Mouse (Mus musculus): ENCODE results near the gene Stk40. TPM values are rescaled to one million over a fixed set of nuclear protein-coding genes. Genes with fewer than 3 reads are reported as not detected.

Stk40 gene
- polyA plus RNA-seq, 1 experiment from 2014 or later: 29.5 TPM

DNA sequence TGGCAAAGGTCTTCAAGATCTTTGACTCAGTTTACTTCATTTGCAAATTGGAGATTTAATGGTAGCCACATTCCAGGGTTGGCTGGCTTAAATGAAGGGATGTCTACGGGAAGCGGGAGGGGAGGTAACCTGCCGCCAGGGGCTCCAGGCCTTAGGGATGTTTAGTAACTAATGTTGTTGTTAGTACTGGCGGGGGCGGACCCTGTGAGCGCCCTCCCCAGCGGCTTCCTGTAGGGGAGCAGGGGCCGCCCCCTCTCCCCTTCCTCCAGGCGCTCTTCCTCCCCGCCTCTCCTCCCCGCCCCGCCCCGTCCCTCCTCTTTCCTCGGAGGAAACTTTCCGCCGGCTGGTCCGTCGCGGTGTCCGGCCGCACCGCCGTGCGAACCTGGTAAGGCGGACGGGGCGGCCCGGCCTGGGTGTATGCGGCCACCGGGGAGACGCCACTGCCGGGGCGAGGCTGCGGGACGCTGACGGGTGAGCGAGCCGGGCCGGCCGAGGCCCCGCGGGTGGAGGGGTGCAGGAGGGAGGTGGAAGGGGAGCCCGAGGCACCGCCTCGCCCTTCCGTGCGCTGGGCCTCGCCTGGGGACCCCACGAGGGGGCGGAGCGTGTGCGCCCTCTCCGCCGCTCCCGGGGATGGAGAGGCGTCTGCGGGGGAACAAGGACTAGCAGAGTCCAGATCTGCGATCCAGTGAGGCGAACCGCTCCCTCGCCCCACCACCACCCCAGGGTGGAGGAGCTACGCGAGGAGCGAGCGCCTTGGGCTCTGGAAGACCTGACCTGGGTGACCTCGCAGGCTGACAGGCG lies 44.6 kb downstream of the Stk40 start:
- peak; percentile 37; the same call in 1 of the 2 replicates for ATAC-seq
- under 1% methylated on average over 65 of the region's 67 CpGs for WGBS
- H3K4me1 ChIP-seq (ENCODE audit: control insufficient read depth, insufficient read depth, low read depth, low read length): peaks cover 12% of the 10 kb centered on the region
- no peaks in the 10 kb centered on the region for H3K9me3 ChIP-seq (ENCODE audit: control insufficient read depth, low read length)
- H3K4me2 ChIP-seq (ENCODE audit: low read length): peak overlapping the region; percentile 72
- peak overlapping the region; percentile 64 for H3K27ac ChIP-seq (ENCODE audit: low read depth, low read length)
- peak overlapping the region; percentile 47 for H3K4me3 ChIP-seq (ENCODE audit: low read length)
- H3K36me3 ChIP-seq (ENCODE audit: control insufficient read depth, insufficient read depth, low read length): no peaks in the 10 kb centered on the region
- H3K27me3 ChIP-seq (replicated peaks; ENCODE audit: control insufficient read depth, insufficient read depth, low read length): peaks cover 26% of the 10 kb centered on the region
- peak overlapping the region; percentile 63 for H3K9ac ChIP-seq (ENCODE audit: low read depth, low read length)

- Histone ChIP-seq H3K36me3 (ENCODE audit: control insufficient read depth, insufficient read depth, low read length) (no peaks in the 10 kb centered on the region), H3K9me3 (ENCODE audit: control insufficient read depth, low read length) (no peaks in the 10 kb centered on the region), H3K4me3 (ENCODE audit: low read length) (peak overlapping the region; percentile 47), H3K4me2 (ENCODE audit: low read length) (peak overlapping the region; percentile 72), H3K4me1 (ENCODE audit: control insufficient read depth, insufficient read depth, low read depth, low read length) (peaks cover 12% of the 10 kb centered on the region), H3K9ac (ENCODE audit: low read depth, low read length) (peak overlapping the region; percentile 63), H3K27me3 (replicated peaks; ENCODE audit: control insufficient read depth, insufficient read depth, low read length) (peaks cover 26% of the 10 kb centered on the region), H3K27ac (ENCODE audit: low read depth, low read length) (no peak overlapping the region)
- ATAC-seq: peak; percentile 9; the same call in 1 of the 2 replicates
- WGBS: 21% methylated on average over 40 of the region's 42 CpGs
Observed at GRCm38 (mm10) chr4:126149041-126149676, 45.4 kb downstream of the Stk40 start.

GRCm38 (mm10) chr4:126149798-126150197 lies 46.0 kb downstream of the Stk40 start:
- Histone ChIP-seq H3K27me3 (replicated peaks; ENCODE audit: control insufficient read depth, insufficient read depth, low read length) (peaks cover 26% of the 10 kb centered on the region), H3K4me1 (ENCODE audit: control insufficient read depth, insufficient read depth, low read depth, low read length) (peaks cover 12% of the 10 kb centered on the region), H3K27ac (ENCODE audit: low read depth, low read length) (no peak overlapping the region), H3K4me3 (ENCODE audit: low read length) (no peak overlapping the region), H3K4me2 (ENCODE audit: low read length) (peak overlapping the region; percentile 72; the same call in 1 of the 2 replicates), H3K9ac (ENCODE audit: low read depth, low read length) (no peak overlapping the region; the same call in 1 of the 2 replicates), H3K9me3 (ENCODE audit: control insufficient read depth, low read length) (no peaks in the 10 kb centered on the region), H3K36me3 (ENCODE audit: control insufficient read depth, insufficient read depth, low read length) (no peaks in the 10 kb centered on the region)
- no peak for ATAC-seq
- 60% methylated on average over 10 of the region's 10 CpGs for WGBS

DNA sequence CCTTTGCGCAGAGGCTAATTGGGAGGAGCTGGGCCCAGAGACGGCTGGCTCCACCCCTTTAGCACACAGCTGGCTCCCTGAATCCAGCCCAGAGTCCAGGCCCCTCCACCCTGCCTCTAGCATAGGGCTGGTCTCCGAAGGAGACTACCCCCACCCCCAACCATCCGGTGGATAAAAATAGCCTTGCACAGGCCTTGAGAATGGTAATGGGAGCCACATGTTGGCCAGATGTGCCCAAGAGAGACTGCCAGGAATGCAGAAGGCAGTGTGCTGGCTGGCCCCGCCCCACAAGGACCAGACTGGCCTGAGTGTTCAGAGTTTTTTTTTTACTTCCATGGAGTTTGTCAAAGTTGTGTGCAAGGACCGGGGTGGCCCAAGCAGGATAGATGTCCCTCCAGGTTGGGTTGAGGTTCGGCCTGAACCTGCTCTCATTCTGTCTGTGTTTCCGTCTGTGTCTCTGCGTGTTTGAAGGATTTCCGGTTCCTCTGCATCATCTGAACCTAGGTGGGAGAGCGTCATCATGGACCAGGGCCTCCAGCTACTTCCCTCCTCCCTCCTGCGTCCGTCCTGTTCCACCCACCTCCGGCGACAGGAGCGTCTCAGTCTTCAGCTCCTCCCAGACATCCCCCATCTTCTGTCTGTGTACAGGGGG lies 46.7 kb downstream of the Stk40 start:
- peaks cover 26% of the 10 kb centered on the region for H3K27me3 ChIP-seq (replicated peaks; ENCODE audit: control insufficient read depth, insufficient read depth, low read length)
- no peaks in the 10 kb centered on the region for H3K9me3 ChIP-seq (ENCODE audit: control insufficient read depth, low read length)
- no peak overlapping the region for H3K27ac ChIP-seq (ENCODE audit: low read depth, low read length)
- no peak for ATAC-seq
- no peak overlapping the region for H3K4me3 ChIP-seq (ENCODE audit: low read length)
- H3K9ac ChIP-seq (ENCODE audit: low read depth, low read length): no peak overlapping the region
- H3K4me2 ChIP-seq (ENCODE audit: low read length): no peak overlapping the region
- H3K36me3 ChIP-seq (ENCODE audit: control insufficient read depth, insufficient read depth, low read length): no peaks in the 10 kb centered on the region
- WGBS: 65% methylated on average over 16 of the region's 16 CpGs
- peaks cover 12% of the 10 kb centered on the region for H3K4me1 ChIP-seq (ENCODE audit: control insufficient read depth, insufficient read depth, low read depth, low read length)

DNA sequence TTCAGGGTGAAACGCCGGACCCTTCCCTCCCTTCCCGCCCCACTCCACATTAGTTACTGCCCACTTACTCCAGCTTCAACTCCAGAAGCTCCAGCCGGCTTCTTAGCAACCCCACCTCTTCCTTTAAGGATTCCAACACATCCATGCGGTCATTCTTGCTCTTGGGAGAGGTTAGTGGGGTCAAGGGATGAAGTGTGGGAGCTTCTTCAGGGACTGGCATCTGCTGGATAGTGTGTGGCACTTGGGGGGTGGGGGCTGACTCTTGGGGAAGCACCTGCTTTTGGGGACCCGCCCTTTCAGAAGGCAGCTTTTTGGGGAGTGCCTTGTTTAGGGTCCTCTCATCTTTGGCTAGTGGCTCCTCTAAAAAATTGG lies 47.2 kb downstream of the Stk40 start:
- H3K4me3 ChIP-seq (ENCODE audit: low read length): no peak overlapping the region
- peaks cover 26% of the 10 kb centered on the region for H3K27me3 ChIP-seq (replicated peaks; ENCODE audit: control insufficient read depth, insufficient read depth, low read length)
- 72% methylated on average over 6 of the region's 6 CpGs for WGBS
- no peaks in the 10 kb centered on the region for H3K9me3 ChIP-seq (ENCODE audit: control insufficient read depth, low read length)
- ATAC-seq: no peak
- no peak overlapping the region for H3K4me2 ChIP-seq (ENCODE audit: low read length)
- peaks cover 12% of the 10 kb centered on the region for H3K4me1 ChIP-seq (ENCODE audit: control insufficient read depth, insufficient read depth, low read depth, low read length)
- no peak overlapping the region for H3K27ac ChIP-seq (ENCODE audit: low read depth, low read length)
- H3K9ac ChIP-seq (ENCODE audit: low read depth, low read length): no peak overlapping the region
- H3K36me3 ChIP-seq (ENCODE audit: control insufficient read depth, insufficient read depth, low read length): no peaks in the 10 kb centered on the region

- Histone ChIP-seq H3K27me3 (replicated peaks; ENCODE audit: control insufficient read depth, insufficient read depth, low read length) (peaks cover 26% of the 10 kb centered on the region), H3K4me3 (ENCODE audit: low read length) (no peak overlapping the region), H3K27ac (ENCODE audit: low read depth, low read length) (no peak overlapping the region), H3K9ac (ENCODE audit: low read depth, low read length) (no peak overlapping the region), H3K9me3 (ENCODE audit: control insufficient read depth, low read length) (no peaks in the 10 kb centered on the region), H3K36me3 (ENCODE audit: control insufficient read depth, insufficient read depth, low read length) (no peaks in the 10 kb centered on the region), H3K4me1 (ENCODE audit: control insufficient read depth, insufficient read depth, low read depth, low read length) (peaks cover 12% of the 10 kb centered on the region), H3K4me2 (ENCODE audit: low read length) (no peak overlapping the region)
- ATAC-seq: no peak
- 84% methylated on average over 16 of the region's 16 CpGs for WGBS
Observed at GRCm38 (mm10) chr4:126151701-126152440, 48.1 kb downstream of the Stk40 start.

- H3K4me2 ChIP-seq (ENCODE audit: low read length): no peak overlapping the region
- H3K27ac ChIP-seq (ENCODE audit: low read depth, low read length): no peak overlapping the region
- no peak for ATAC-seq
- H3K9me3 ChIP-seq (ENCODE audit: control insufficient read depth, low read length): no peaks in the 10 kb centered on the region
- peaks cover 8% of the 10 kb centered on the region for H3K4me1 ChIP-seq (ENCODE audit: control insufficient read depth, insufficient read depth, low read depth, low read length)
- H3K4me3 ChIP-seq (ENCODE audit: low read length): no peak overlapping the region
- H3K36me3 ChIP-seq (ENCODE audit: control insufficient read depth, insufficient read depth, low read length): no peaks in the 10 kb centered on the region
- peaks cover 24% of the 10 kb centered on the region for H3K27me3 ChIP-seq (replicated peaks; ENCODE audit: control insufficient read depth, insufficient read depth, low read length)
- no peak overlapping the region for H3K9ac ChIP-seq (ENCODE audit: low read depth, low read length)
- 60% methylated on average over 14 of the region's 14 CpGs for WGBS
Observed at GRCm38 (mm10) chr4:126152864-126153263, 49.1 kb downstream of the Stk40 start.

DNA sequence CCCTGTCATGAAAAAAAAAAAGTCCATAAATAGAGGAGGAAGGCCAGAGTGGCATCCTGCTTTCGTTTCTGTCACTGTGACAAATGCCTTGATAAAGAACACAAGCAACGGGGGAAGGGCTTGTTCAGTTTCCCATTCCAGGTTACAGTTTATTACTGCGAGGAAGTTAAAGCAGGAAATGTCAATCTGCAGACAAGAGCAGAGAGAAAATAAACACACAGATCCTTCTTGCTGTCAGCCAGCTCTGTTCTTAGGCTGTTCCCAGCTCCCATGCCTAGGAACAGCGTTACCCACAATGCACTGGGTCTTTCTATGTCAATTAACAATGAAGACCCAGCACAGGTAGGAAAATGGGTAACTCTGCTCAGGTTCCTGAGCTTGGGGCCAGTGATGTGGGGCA lies 51.4 kb downstream of the Stk40 start:
- Histone ChIP-seq H3K4me1 (ENCODE audit: control insufficient read depth, insufficient read depth, low read depth, low read length) (no peaks in the 10 kb centered on the region), H3K36me3 (ENCODE audit: control insufficient read depth, insufficient read depth, low read length) (no peaks in the 10 kb centered on the region), H3K27me3 (replicated peaks; ENCODE audit: control insufficient read depth, insufficient read depth, low read length) (peaks cover 10% of the 10 kb centered on the region), H3K9ac (ENCODE audit: low read depth, low read length) (no peak overlapping the region), H3K27ac (ENCODE audit: low read depth, low read length) (peak overlapping the region; percentile 58), H3K4me2 (ENCODE audit: low read length) (no peak overlapping the region), H3K4me3 (ENCODE audit: low read length) (no peak overlapping the region), H3K9me3 (ENCODE audit: control insufficient read depth, low read length) (no peaks in the 10 kb centered on the region)
- 61% methylated on average over 4 of the region's 4 CpGs for WGBS
- no peak for ATAC-seq

All from hindbrain, embryonic 16.5 days (tissue).